Comparison of ENCODE assay signal across 12 mouse cellular contexts in genomic region chr3:38695836-38696235, GRCm38 (mm10).
DNase-seq lines count a peak whose midpoint lies in the region.
"Had no signal": no experiment of that assay in that cellular context is flagged by ENCODE, and none has a peak within 500 bp of the region (broad histone marks: within the 10 kb centered on the region; RNA-seq: fewer than 3 reads in every experiment).

No protein-coding gene starts in this region.

- intact Hi-C loops in gastrocnemius, postnatal 14 days (cut with DNase I; ENCODE audit: low total_unique reads): no loop called here
- intact Hi-C loops in gastrocnemius, postnatal 36 days (cut with DNase I): no loop called here

- DNase-seq in gastrocnemius, postnatal 14 days: peak; percentile 21
- DNase-seq in gastrocnemius, postnatal 36 days: no peak
- peak; percentile 25 to 28 for DNase-seq in layer of hippocampus, postnatal 10 days (ENCODE audit: low spot score in 2 of 2)
- DNase-seq in layer of hippocampus, adult 9-10 months (ENCODE audit: low spot score): no peak
- peak; percentile 36 for DNase-seq in testis, postnatal 14 days (ENCODE audit: low spot score)
- DNase-seq in testis, postnatal 10 days (ENCODE audit: low spot score): no peak
- DNase-seq in kidney, adult 18-20 months: no peak
- DNase-seq: adrenal gland, postnatal 10 days; cerebellum, adult 9-11 months; kidney, adult 9 months; liver, embryonic 13.5 days; lung, postnatal 36 days had no signal

Comparison
In these comparisons a context has a peak if more than half of its experiments do, and no peak if none do; other contexts are left out.
1. DNase-seq: peak in gastrocnemius, postnatal 14 days (single experiment), layer of hippocampus, postnatal 10 days (2 of 2) and testis, postnatal 14 days (single experiment); none in gastrocnemius, postnatal 36 days (0 of 2), layer of hippocampus, adult 9-10 months (single experiment), testis, postnatal 10 days (single experiment) and kidney, adult 18-20 months (single experiment).